In the genomic region with DNA sequence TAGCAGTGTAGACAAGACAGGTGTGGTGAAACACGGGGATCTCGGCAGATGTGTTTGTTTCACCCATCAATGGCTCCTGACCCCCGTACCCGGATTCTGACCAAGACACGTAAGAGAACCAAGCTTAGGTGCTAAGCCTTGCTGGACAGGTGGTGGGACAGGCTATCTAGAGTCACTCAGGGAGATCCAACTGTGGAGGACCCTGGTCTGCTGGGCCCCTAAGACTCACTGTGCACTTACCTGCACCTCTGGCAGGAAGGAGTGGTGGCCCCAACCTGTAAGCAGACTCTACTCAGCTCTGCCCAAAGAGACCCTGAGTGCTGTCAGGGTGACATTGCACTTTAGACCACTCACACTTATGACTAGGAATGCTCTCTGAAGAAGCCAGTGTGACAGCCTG, we compare ENCODE assay signal across 19 mouse cellular contexts. TPM values are rescaled to one million over a fixed set of nuclear protein-coding genes. Genes with fewer than 3 reads are reported as not detected.
DNase-seq lines count a peak whose midpoint lies in the region; ATAC-seq and TF ChIP-seq lines count a peak whose summit lies in the region.
"Had no signal": no experiment of that assay in that cellular context is flagged by ENCODE, and none has a peak within 500 bp of the region (broad histone marks: within the 10 kb centered on the region; RNA-seq: fewer than 3 reads in every experiment).

No protein-coding gene starts in this region.

- no peak for ATAC-seq in forebrain, embryonic 12.5 days (ENCODE audit: low FRiP score)
- no peak for ATAC-seq in hindbrain, embryonic 13.5 days (ENCODE audit: low FRiP score)
- ATAC-seq in midbrain, embryonic 14.5 days (ENCODE audit: low FRiP score, low TSS enrichment): no peak
- no peak for ATAC-seq in lung, postnatal 0 days
- ATAC-seq: inflammation-experienced regulatory T-cells, adult 6 months had no signal

- H3K9me3 ChIP-seq in forebrain, embryonic 10.5 days: no peaks in the 10 kb centered on the region
- no peaks in the 10 kb centered on the region for H3K9me3 ChIP-seq in forebrain, embryonic 12.5 days
- no peaks in the 10 kb centered on the region for H3K9me3 ChIP-seq in hindbrain, embryonic 13.5 days
- no peaks in the 10 kb centered on the region for H3K9me3 ChIP-seq in midbrain, embryonic 14.5 days (ENCODE audit: control insufficient read depth, low read length)
- no peaks in the 10 kb centered on the region for H3K9me3 ChIP-seq in lung, postnatal 0 days (ENCODE audit: low read length)
- H3K9me3 ChIP-seq: embryonic facial prominence, embryonic 15.5 days; kidney, embryonic 15.5 days; limb, embryonic 10.5 days; liver, embryonic 13.5 days; stomach, embryonic 15.5 days had no signal

- no peak overlapping the region for H3K9ac ChIP-seq in forebrain, embryonic 12.5 days
- no peak overlapping the region for H3K9ac ChIP-seq in hindbrain, embryonic 13.5 days
- H3K9ac ChIP-seq in midbrain, embryonic 14.5 days (replicated peaks; ENCODE audit: low read length): no peak overlapping the region
- H3K9ac ChIP-seq in lung, postnatal 0 days (replicated peaks; ENCODE audit: low read depth): no peak overlapping the region
- H3K9ac ChIP-seq: embryonic facial prominence, embryonic 15.5 days; kidney, embryonic 15.5 days; liver, embryonic 13.5 days; stomach, embryonic 15.5 days had no signal

- no peak overlapping the region for H3K4me2 ChIP-seq in forebrain, embryonic 12.5 days
- no peak overlapping the region for H3K4me2 ChIP-seq in hindbrain, embryonic 13.5 days
- H3K4me2 ChIP-seq in midbrain, embryonic 14.5 days (ENCODE audit: low read length): no peak overlapping the region
- H3K4me2 ChIP-seq in lung, postnatal 0 days (replicated peaks; ENCODE audit: low read depth, low read length): no peak overlapping the region
- H3K4me2 ChIP-seq: liver, embryonic 13.5 days; stomach, embryonic 15.5 days had no signal

- DNase-seq in forebrain, embryonic 10.5 days (ENCODE audit: extremely low spot score, low spot score): no peak
- no peak for DNase-seq in midbrain, embryonic 14.5 days
- DNase-seq in lung, postnatal 0 days (ENCODE audit: low spot score): no peak
- DNase-seq in B cell, adult 2 months: no peak
- DNase-seq in spleen, postnatal 4 days (ENCODE audit: low spot score in 2 of 2): no peak
- DNase-seq: adrenal gland, postnatal 10 days; cerebellum, adult 18-20 months; liver, embryonic 13.5 days; thymus, postnatal 14 days had no signal

- peak overlapping the region; percentile 85 for H3K27ac ChIP-seq in forebrain, embryonic 10.5 days
- peak overlapping the region; percentile 95 for H3K27ac ChIP-seq in forebrain, embryonic 12.5 days
- peak overlapping the region; percentile 98 for H3K27ac ChIP-seq in hindbrain, embryonic 13.5 days
- H3K27ac ChIP-seq in midbrain, embryonic 14.5 days (replicated peaks; ENCODE audit: low read depth, low read length): peak overlapping the region; percentile 96
- H3K27ac ChIP-seq in lung, postnatal 0 days (ENCODE audit: low read length): no peak overlapping the region
- H3K27ac ChIP-seq: liver, embryonic 13.5 days had no signal

- TF ChIP-seq CTCF in lung, postnatal 0 days (IDR thresholded peaks at IDR 0.05): no peak

- no peak for TF ChIP-seq EP300 in lung, postnatal 0 days (IDR thresholded peaks at IDR 0.05)

- 98% methylated on average over 5 of the region's 5 CpGs for WGBS in forebrain, embryonic 10.5 days
- WGBS in forebrain, embryonic 12.5 days: 94% methylated on average over 5 of the region's 5 CpGs
- WGBS in hindbrain, embryonic 13.5 days: 95% methylated on average over 5 of the region's 5 CpGs
- 97% methylated on average over 5 of the region's 5 CpGs for WGBS in midbrain, embryonic 14.5 days
- 90% methylated on average over 5 of the region's 5 CpGs for WGBS in lung, postnatal 0 days

- H3K4me1 ChIP-seq in forebrain, embryonic 10.5 days: peaks cover 30% of the 10 kb centered on the region
- H3K4me1 ChIP-seq in forebrain, embryonic 12.5 days: peaks cover 30% of the 10 kb centered on the region
- H3K4me1 ChIP-seq in hindbrain, embryonic 13.5 days (replicated peaks): peaks cover 33% of the 10 kb centered on the region
- peaks cover 34% of the 10 kb centered on the region for H3K4me1 ChIP-seq in midbrain, embryonic 14.5 days (ENCODE audit: control insufficient read depth, insufficient read depth, low read length)
- no peaks in the 10 kb centered on the region for H3K4me1 ChIP-seq in lung, postnatal 0 days (ENCODE audit: insufficient read depth, low read depth, low read length)
- H3K4me1 ChIP-seq: liver, embryonic 13.5 days had no signal

- H3K36me3 ChIP-seq in forebrain, embryonic 10.5 days (replicated peaks): no peaks in the 10 kb centered on the region
- H3K36me3 ChIP-seq in forebrain, embryonic 12.5 days (replicated peaks): no peaks in the 10 kb centered on the region
- H3K36me3 ChIP-seq in hindbrain, embryonic 13.5 days: no peaks in the 10 kb centered on the region
- H3K36me3 ChIP-seq in midbrain, embryonic 14.5 days (ENCODE audit: control insufficient read depth, insufficient read depth, low read length): no peaks in the 10 kb centered on the region
- H3K36me3 ChIP-seq in lung, postnatal 0 days (ENCODE audit: insufficient read depth, low read length): no peaks in the 10 kb centered on the region
- H3K36me3 ChIP-seq: embryonic facial prominence, embryonic 15.5 days; kidney, embryonic 15.5 days; limb, embryonic 10.5 days; liver, embryonic 13.5 days; stomach, embryonic 15.5 days had no signal

- H3K27me3 ChIP-seq in forebrain, embryonic 10.5 days (ENCODE audit: poor library complexity, severe bottlenecking): no peaks in the 10 kb centered on the region
- H3K27me3 ChIP-seq in forebrain, embryonic 12.5 days: no peaks in the 10 kb centered on the region
- H3K27me3 ChIP-seq in hindbrain, embryonic 13.5 days: no peaks in the 10 kb centered on the region
- no peaks in the 10 kb centered on the region for H3K27me3 ChIP-seq in midbrain, embryonic 14.5 days (ENCODE audit: control insufficient read depth, insufficient read depth, low read length)
- no peaks in the 10 kb centered on the region for H3K27me3 ChIP-seq in lung, postnatal 0 days (replicated peaks; ENCODE audit: insufficient read depth, low read length)
- H3K27me3 ChIP-seq: embryonic facial prominence, embryonic 15.5 days; kidney, embryonic 15.5 days; liver, embryonic 13.5 days; stomach, embryonic 15.5 days had no signal

- H3K4me3 ChIP-seq in forebrain, embryonic 10.5 days: no peak overlapping the region
- no peak overlapping the region for H3K4me3 ChIP-seq in forebrain, embryonic 12.5 days (replicated peaks)
- H3K4me3 ChIP-seq in hindbrain, embryonic 13.5 days: no peak overlapping the region
- H3K4me3 ChIP-seq in midbrain, embryonic 14.5 days (replicated peaks; ENCODE audit: low read depth, low read length): no peak overlapping the region
- no peak overlapping the region for H3K4me3 ChIP-seq in lung, postnatal 0 days (ENCODE audit: low read depth, low read length)
- H3K4me3 ChIP-seq: embryonic facial prominence, embryonic 15.5 days; kidney, embryonic 15.5 days; liver, embryonic 13.5 days; stomach, embryonic 15.5 days had no signal

RNA-seq across cellular contexts. Expression of gene Sh2d6, which starts 0.6 kb away (rescaled TPM):
- polyA plus RNA-seq in forebrain, embryonic 10.5 days (2016; fragmentation: Nextera tagmentation; extraction: Ambion mirVana): 0.11 and 0.30 TPM in 2 replicates
- 0.40 and 0.47 TPM in 2 replicates for polyA plus RNA-seq in forebrain, embryonic 12.5 days (2016; fragmentation: Nextera tagmentation; extraction: Ambion mirVana)
- 0.41 and 1.0 TPM in 2 replicates for polyA plus RNA-seq in hindbrain, embryonic 13.5 days (2015; fragmentation: Nextera tagmentation; extraction: Ambion mirVana)
- 0.98 and 1.1 TPM in 2 replicates for polyA plus RNA-seq in midbrain, embryonic 14.5 days (2014; fragmentation: Nextera tagmentation; extraction: Ambion mirVana)
- polyA plus RNA-seq in lung, postnatal 0 days (2015; fragmentation: Nextera tagmentation; extraction: Ambion mirVana): not detected in 2 replicates
- polyA plus RNA-seq: heart, embryonic 16.5 days; inflammation-experienced regulatory T-cells, adult 6 months; liver, embryonic 13.5 days; lung, embryonic 16.5 days; neural tube, embryonic 11.5 days had no signal

RNA-seq across cellular contexts. Expression of gene Capg, which starts 23.3 kb away (rescaled TPM):
- 8.9 and 10.5 TPM in 2 replicates for polyA plus RNA-seq in forebrain, embryonic 10.5 days (2016; fragmentation: Nextera tagmentation; extraction: Ambion mirVana)
- polyA plus RNA-seq in forebrain, embryonic 12.5 days (2016; fragmentation: Nextera tagmentation; extraction: Ambion mirVana): 4.1 and 5.4 TPM in 2 replicates
- polyA plus RNA-seq in hindbrain, embryonic 13.5 days (2015; fragmentation: Nextera tagmentation; extraction: Ambion mirVana): 9.2 and 10.2 TPM in 2 replicates
- 3.3 and 8.6 TPM in 2 replicates for polyA plus RNA-seq in midbrain, embryonic 14.5 days (2014; fragmentation: Nextera tagmentation; extraction: Ambion mirVana)
- polyA plus RNA-seq in lung, postnatal 0 days (2015; fragmentation: Nextera tagmentation; extraction: Ambion mirVana): 136 and 148 TPM in 2 replicates

Comparison
In these comparisons a context has a peak if more than half of its experiments do, and no peak if none do; other contexts are left out.
1. RNA of gene Capg, which starts 23.3 kb away (polyA plus RNA-seq): 136 to 148 TPM in lung, postnatal 0 days; 8.9 to 10.5 TPM in forebrain, embryonic 10.5 days, 9.2 to 10.2 TPM in hindbrain, embryonic 13.5 days, 3.3 to 8.6 TPM in midbrain, embryonic 14.5 days and 4.1 to 5.4 TPM in forebrain, embryonic 12.5 days; every median in the first group is over 10 times any median in the second.